Mouse (Mus musculus): ENCODE measurements at regions not wholly inside any gene's neighbourhood (a gene's known extent, or its start where the extent isn't known, plus 50 kb on each side); places are given as distances from the start of the nearest gene placed in this dataset.

DNA sequence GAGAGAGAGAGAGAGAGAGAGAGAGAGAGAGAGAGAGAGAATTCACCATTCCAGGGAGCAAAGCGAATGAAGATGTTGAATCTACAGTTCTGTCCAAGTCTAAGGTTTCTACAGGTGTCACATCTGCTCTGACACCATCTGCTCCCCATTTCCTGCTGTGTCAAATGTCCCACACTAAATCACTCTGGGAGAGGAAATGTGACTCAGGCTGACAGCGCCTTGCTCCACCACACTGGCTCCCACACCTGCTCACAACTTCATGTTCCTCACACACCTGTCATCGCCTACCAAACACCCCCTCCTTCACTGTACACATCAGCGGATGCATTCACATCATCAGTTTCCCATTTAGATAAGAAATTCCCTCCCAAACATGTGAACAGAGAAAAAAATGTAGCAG lies 366.3 kb downstream of the Synb start:
- no peak for TF ChIP-seq POLR2AphosphoS5 (IDR thresholded peaks at IDR 0.05; ENCODE audit: borderline replicate concordance, low read depth, low read length)
- no peak for TF ChIP-seq TBP (IDR thresholded peaks at IDR 0.05; ENCODE audit: low read depth, low read length)
- TF ChIP-seq MAX (IDR thresholded peaks at IDR 0.05; ENCODE audit: low read length) = no peak
- TF ChIP-seq NRF1 (IDR thresholded peaks at IDR 0.05; ENCODE audit: insufficient read depth, low read depth, low read length, poor library complexity, severe bottlenecking) = no peak
- TF ChIP-seq E2F4 (IDR thresholded peaks at IDR 0.05; ENCODE audit: borderline replicate concordance, low read depth, low read length) = no peak
- TF ChIP-seq POLR2A (IDR thresholded peaks at IDR 0.05; ENCODE audit: control insufficient read depth in 1 of 2, insufficient read depth in 1 of 2, low read depth in 1 of 2, low read length in 2 of 2, poor library complexity in 1 of 2) = no peak
- no peak for TF ChIP-seq CHD1 (IDR thresholded peaks at IDR 0.05; ENCODE audit: low read depth, low read length)
- Histone ChIP-seq H3K27ac (ENCODE audit: control insufficient read depth, low read depth, low read length) (no peak overlapping the region), H3K4me3 (ENCODE audit: control insufficient read depth in 1 of 2, insufficient read depth in 1 of 2, low read depth in 2 of 2, low read length in 2 of 2) (no peak overlapping the region), H3K9me3 (replicated peaks; ENCODE audit: insufficient read depth, low read length) (no peaks in the 10 kb centered on the region), H3K27me3 (ENCODE audit: control insufficient read depth in 1 of 2, insufficient read depth in 2 of 2, low read length in 2 of 2) (no peaks in the 10 kb centered on the region), H3K79me2 (ENCODE audit: control insufficient read depth, insufficient read depth, low read length, poor library complexity) (no peaks in the 10 kb centered on the region), H3K9ac (ENCODE audit: control insufficient read depth, low read depth, low read length, poor library complexity, severe bottlenecking) (no peak overlapping the region), H3K36me3 (ENCODE audit: control insufficient read depth in 1 of 2, insufficient read depth in 2 of 2, low read length in 2 of 2) (no peaks in the 10 kb centered on the region), H3K4me1 (ENCODE audit: control insufficient read depth in 1 of 2, insufficient read depth in 2 of 2, low read length in 2 of 2) (no peaks in the 10 kb centered on the region)
- no peak for DNase-seq (ENCODE audit: low read depth, low spot score)

DNA sequence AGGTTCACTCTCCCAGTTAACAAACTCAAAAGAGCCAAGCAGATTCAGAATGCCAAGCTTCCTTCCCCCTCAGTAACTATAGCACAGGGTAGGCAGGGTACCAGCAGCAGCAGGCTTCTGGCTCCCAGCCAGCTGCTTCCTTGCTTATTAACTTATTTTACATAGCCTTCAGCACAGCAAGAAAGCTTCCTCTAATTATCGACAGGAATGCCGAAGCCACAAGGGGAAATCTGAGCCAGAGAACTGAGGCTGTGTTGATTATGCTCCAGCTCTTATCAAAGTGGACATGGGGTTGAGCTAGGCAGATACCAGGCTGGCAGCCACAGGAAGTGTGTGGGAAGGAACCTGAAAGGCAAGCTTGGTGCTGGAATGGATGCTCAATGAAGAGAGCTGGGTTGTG lies 371.0 kb downstream of the Synb start:
- TF ChIP-seq UBTF (IDR thresholded peaks at IDR 0.05; ENCODE audit: borderline replicate concordance, insufficient read depth, low read depth, low read length) = no peak
- TF ChIP-seq MAX (IDR thresholded peaks at IDR 0.05; ENCODE audit: low read length) = no peak
- TF ChIP-seq ZNF384 (IDR thresholded peaks at IDR 0.05; ENCODE audit: low read depth, low read length) = no peak
- TF ChIP-seq E2F4 (IDR thresholded peaks at IDR 0.05; ENCODE audit: borderline replicate concordance, low read depth, low read length) = no peak
- TF ChIP-seq TBP (IDR thresholded peaks at IDR 0.05; ENCODE audit: low read depth, low read length) = no peak
- no peak for TF ChIP-seq POLR2AphosphoS5 (IDR thresholded peaks at IDR 0.05; ENCODE audit: borderline replicate concordance, low read depth, low read length)
- no peak for TF ChIP-seq ZKSCAN1 (IDR thresholded peaks at IDR 0.05; ENCODE audit: low read depth, low read length)
- no peak for TF ChIP-seq CTCF (IDR thresholded peaks at IDR 0.05 in 2 of 3, conservative IDR thresholded peaks at IDR 0.05 in 1 of 3; ENCODE audit: control insufficient read depth in 1 of 3, insufficient read depth in 1 of 3, low read depth in 2 of 3, low read length in 3 of 3, poor library complexity in 1 of 3, severe bottlenecking in 1 of 3)
- no peak for TF ChIP-seq SMC3 (IDR thresholded peaks at IDR 0.05; ENCODE audit: low read depth, low read length)
- TF ChIP-seq USF2 (IDR thresholded peaks at IDR 0.05; ENCODE audit: borderline replicate concordance in 1 of 2, insufficient read depth in 1 of 2, low read depth in 1 of 2, low read length in 2 of 2) = no peak
- no peak for TF ChIP-seq ELF1 (IDR thresholded peaks at IDR 0.05; ENCODE audit: low read depth, low read length)

DNA sequence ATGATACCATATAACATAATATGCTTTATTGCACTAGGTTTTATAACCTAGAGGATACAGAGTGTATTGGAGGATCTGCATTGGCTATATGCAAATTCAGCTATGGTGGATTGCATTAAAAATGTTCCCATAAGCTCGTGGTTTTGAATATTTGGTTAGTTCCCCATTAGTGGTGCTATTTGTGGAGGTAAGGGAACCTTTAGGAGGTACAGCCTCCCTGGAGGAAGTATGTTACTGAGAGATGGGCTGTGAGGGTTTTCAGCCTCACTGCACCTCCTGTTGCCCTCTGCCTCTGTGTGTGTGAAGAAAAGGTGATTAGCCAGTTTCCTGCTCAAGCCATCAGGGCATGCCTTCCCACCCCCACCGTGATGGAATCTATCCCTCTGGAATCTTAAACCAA lies 372.1 kb downstream of the Synb start:
- Histone ChIP-seq H3K79me2 (ENCODE audit: control insufficient read depth, insufficient read depth, low read length, poor library complexity) (no peaks in the 10 kb centered on the region), H3K27me3 (ENCODE audit: control insufficient read depth in 1 of 2, insufficient read depth in 2 of 2, low read length in 2 of 2) (no peaks in the 10 kb centered on the region), H3K36me3 (ENCODE audit: control insufficient read depth in 1 of 2, insufficient read depth in 2 of 2, low read length in 2 of 2) (no peaks in the 10 kb centered on the region), H3K27ac (ENCODE audit: control insufficient read depth, low read depth, low read length) (no peak overlapping the region), H3K9ac (ENCODE audit: control insufficient read depth, low read depth, low read length, poor library complexity, severe bottlenecking) (no peak overlapping the region), H3K4me1 (ENCODE audit: control insufficient read depth in 1 of 2, insufficient read depth in 2 of 2, low read length in 2 of 2) (no peaks in the 10 kb centered on the region), H3K9me3 (replicated peaks; ENCODE audit: insufficient read depth, low read length) (no peaks in the 10 kb centered on the region), H3K4me3 (ENCODE audit: control insufficient read depth in 1 of 2, insufficient read depth in 1 of 2, low read depth in 2 of 2, low read length in 2 of 2) (no peak overlapping the region)
- no peak for TF ChIP-seq RAD21 (IDR thresholded peaks at IDR 0.05; ENCODE audit: low read depth, low read length)
- no peak for TF ChIP-seq MEF2A (IDR thresholded peaks at IDR 0.05; ENCODE audit: extremely low read depth, insufficient replicate concordance, low read depth, low read length, poor library complexity, severe bottlenecking)
- DNase-seq (ENCODE audit: low read depth, low spot score) = no peak

More for the DNA sequence above, 371.0 kb downstream of the Synb start:
- H3K27ac ChIP-seq (ENCODE audit: control insufficient read depth, low read depth, low read length) = no peak overlapping the region
- H3K4me3 ChIP-seq (ENCODE audit: control insufficient read depth in 1 of 2, insufficient read depth in 1 of 2, low read depth in 2 of 2, low read length in 2 of 2) = no peak overlapping the region
- no peaks in the 10 kb centered on the region for H3K9me3 ChIP-seq (replicated peaks; ENCODE audit: insufficient read depth, low read length)
- no peaks in the 10 kb centered on the region for H3K4me1 ChIP-seq (ENCODE audit: control insufficient read depth in 1 of 2, insufficient read depth in 2 of 2, low read length in 2 of 2)
- no peaks in the 10 kb centered on the region for H3K27me3 ChIP-seq (ENCODE audit: control insufficient read depth in 1 of 2, insufficient read depth in 2 of 2, low read length in 2 of 2)
- no peak for DNase-seq (ENCODE audit: low read depth, low spot score)
- no peaks in the 10 kb centered on the region for H3K36me3 ChIP-seq (ENCODE audit: control insufficient read depth in 1 of 2, insufficient read depth in 2 of 2, low read length in 2 of 2)
- H3K79me2 ChIP-seq (ENCODE audit: control insufficient read depth, insufficient read depth, low read length, poor library complexity) = no peaks in the 10 kb centered on the region
- no peak overlapping the region for H3K9ac ChIP-seq (ENCODE audit: control insufficient read depth, low read depth, low read length, poor library complexity, severe bottlenecking)

All from MEL (cell line).